ENCODE assay signal across 27 mouse cellular contexts in the genomic region with DNA sequence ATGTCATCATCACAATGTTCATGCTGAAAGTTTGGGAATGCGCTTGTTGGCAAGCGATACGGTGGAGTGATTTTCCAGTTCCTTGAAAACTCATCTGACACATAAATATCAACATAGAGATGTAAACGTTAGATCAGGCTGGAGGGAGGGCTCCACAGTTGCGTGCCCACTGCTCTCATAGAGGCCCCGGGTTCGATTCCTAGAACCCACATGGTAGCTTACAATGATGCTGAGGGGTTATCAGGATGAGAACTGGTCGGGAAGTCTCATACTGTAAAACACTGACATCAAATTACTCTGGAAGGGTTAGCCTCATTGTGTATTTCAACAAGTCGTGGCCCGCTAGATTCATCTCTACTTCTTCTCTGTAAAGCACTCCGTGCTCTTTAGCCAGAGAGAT. TPM values are rescaled to one million over a fixed set of nuclear protein-coding genes. Genes with fewer than 3 reads are reported as not detected.
"Had no signal": no experiment of that assay in that cellular context is flagged by ENCODE, and none has a peak within 500 bp of the region (broad histone marks: within the 10 kb centered on the region; RNA-seq: fewer than 3 reads in every experiment).

No protein-coding gene starts in this region.

- DNase-seq: layer of hippocampus, adult 9-11 months had no signal

- H3K4me1 ChIP-seq: heart, embryonic 13.5 days; heart, embryonic 15.5 days had no signal

- H3K9me3 ChIP-seq: heart, embryonic 10.5 days; heart, embryonic 13.5 days; hindbrain, embryonic 10.5 days; hindbrain, embryonic 12.5 days; hindbrain, embryonic 13.5 days; hindbrain, embryonic 15.5 days; intestine, embryonic 15.5 days; kidney, embryonic 15.5 days had no signal

- H3K36me3 ChIP-seq: heart, embryonic 10.5 days; heart, embryonic 12.5 days; heart, embryonic 13.5 days; heart, embryonic 15.5 days; hindbrain, embryonic 10.5 days; intestine, embryonic 15.5 days; kidney, embryonic 15.5 days had no signal

- H3K9ac ChIP-seq: heart, embryonic 12.5 days; heart, embryonic 13.5 days; heart, embryonic 15.5 days; hindbrain, embryonic 12.5 days; hindbrain, embryonic 13.5 days; hindbrain, embryonic 14.5 days; hindbrain, embryonic 15.5 days; intestine, embryonic 15.5 days; kidney, embryonic 15.5 days had no signal

- ATAC-seq: hindbrain, embryonic 16.5 days; inflammation-experienced regulatory T-cells, adult 6 months; intestine, embryonic 16.5 days; intestine, postnatal 0 days had no signal

- H3K4me3 ChIP-seq: heart, embryonic 12.5 days; heart, embryonic 13.5 days; heart, embryonic 15.5 days; hindbrain, embryonic 13.5 days; intestine, embryonic 15.5 days; layer of hippocampus, adult 2 months had no signal

- H3K27ac ChIP-seq: heart, embryonic 10.5 days; heart, embryonic 13.5 days; heart, embryonic 15.5 days; hindbrain, embryonic 12.5 days; hindbrain, embryonic 13.5 days; hindbrain, embryonic 14.5 days; hindbrain, embryonic 15.5 days; hindbrain, postnatal 0 days; intestine, embryonic 15.5 days; kidney, embryonic 15.5 days; kidney, postnatal 0 days; layer of hippocampus, adult 2 months had no signal

- H3K4me2 ChIP-seq: heart, embryonic 11.5 days; heart, embryonic 13.5 days had no signal

RNA-seq across cellular contexts. Expression of a gene that starts 24.5 kb away (rescaled TPM):
- polyA plus RNA-seq: inflammation-experienced regulatory T-cells, adult 6 months had no signal

RNA-seq across cellular contexts. Expression of a gene that starts 59.3 kb away (rescaled TPM):
- polyA plus RNA-seq: heart, embryonic 10.5 days; heart, embryonic 11.5 days; heart, embryonic 12.5 days; heart, embryonic 13.5 days; heart, embryonic 14.5 days; heart, embryonic 15.5 days; heart, embryonic 16.5 days; heart, postnatal 0 days; hindbrain, embryonic 10.5 days; hindbrain, embryonic 11.5 days; hindbrain, embryonic 13.5 days; hindbrain, embryonic 14.5 days; hindbrain, embryonic 15.5 days; hindbrain, embryonic 16.5 days; inflammation-experienced regulatory T-cells, adult 6 months; intestine, embryonic 14.5 days; intestine, embryonic 15.5 days; intestine, postnatal 0 days; kidney, adult 2 months; large intestine, adult 2 months had no signal
